Mouse (Mus musculus) hindbrain, embryonic 10.5 days (tissue): ENCODE results near the gene Prrg1. TPM values are rescaled to one million over a fixed set of nuclear protein-coding genes. Genes with fewer than 3 reads are reported as not detected.

Source experiments
- DNase-seq: peaks from one replicate; pipeline ENCODE4 v3.0.0-alpha.2; 2017; ENCODE audit warnings: low spot score
- H3K27ac ChIP-seq: fragments of 300-500 bp; sonication (generic); 2 replicates; pipeline ENCODE4 v1.5.1; 2016; ENCODE audit warnings: mild to moderate bottlenecking, moderate library complexity
- H3K27me3 ChIP-seq: fragments of 300-500 bp; sonication (generic); 2 replicates; pipeline ENCODE4 v1.6.1; 2016; ENCODE audit warnings: mild to moderate bottlenecking; ENCODE audit not compliant: poor library complexity, insufficient read depth, severe bottlenecking
- H3K36me3 ChIP-seq: fragments of 300-500 bp; sonication (generic); 2 replicates; pipeline ENCODE4 v1.6.1; 2016; ENCODE audit warnings: mild to moderate bottlenecking, moderate library complexity
- H3K4me1 ChIP-seq: fragments of 300-500 bp; sonication (generic); replicated peaks from 2 replicates; pipeline ENCODE4 v1.6.1; 2016; ENCODE audit warnings: mild to moderate bottlenecking
- H3K4me3 ChIP-seq: fragments of 300-500 bp; sonication (generic); 2 replicates; pipeline ENCODE4 v1.5.1; 2016; ENCODE audit warnings: mild to moderate bottlenecking, moderate library complexity
- H3K9me3 ChIP-seq: fragments of 300-500 bp; sonication (generic); 2 replicates; pipeline ENCODE4 v1.6.1; 2016; ENCODE audit warnings: mild to moderate bottlenecking, moderate library complexity
- WGBS: fragments of 180-500 bp; shearing (Covaris S2); methylation state at CpG from one replicate; pipeline ENCODE4 v1.1.7; 2016; 5-methylcytosine and 5-hydroxymethylcytosine counted together
- polyA plus RNA-seq: library from polyadenylated mRNA; unstranded; fragments of >200 nt; fragmentation: Nextera tagmentation; extraction: Ambion mirVana; gene quantifications from 2 replicates; pipeline ENCODE4 v1.2.1, GENCODE M21; 2016

Gene Prrg1
- 3.8 and 5.4 TPM in 2 replicates for polyA plus RNA-seq

GRCm38 (mm10) chrX:78583202-78584004, at the start of gene Prrg1:
Gene Prrg1 (minus strand): TSS chrX:78583896.
- Histone ChIP-seq H3K4me3 (peak within 1 kb of the TSS; percentile 56), H3K27me3 (no peaks in the 10 kb centered on the region), H3K27ac (peak within 1 kb of the TSS; percentile 81), H3K36me3 (no peaks in the 10 kb centered on the region), H3K9me3 (peaks cover 5% of the 10 kb centered on the region; the same call in 1 of the 2 replicates), H3K4me1 (no peaks in the 10 kb centered on the region)
- WGBS: 21% methylated on average over 36 of the region's 36 CpGs
- peak; percentile 81 for DNase-seq

- Histone ChIP-seq H3K27ac (no peak overlapping the region), H3K4me3 (no peak overlapping the region), H3K4me1 (no peaks in the 10 kb centered on the region), H3K36me3 (no peaks in the 10 kb centered on the region), H3K27me3 (no peaks in the 10 kb centered on the region), H3K9me3 (peaks cover 5% of the 10 kb centered on the region; the same call in 1 of the 2 replicates)
- 71% methylated on average over 2 of the region's 2 CpGs for WGBS
- DNase-seq: no peak
Observed at GRCm38 (mm10) chrX:78605814-78606213, 22.1 kb upstream of the Prrg1 start.

GRCm38 (mm10) chrX:78593138-78593537, 9.4 kb upstream of the Prrg1 start:
- H3K4me1 ChIP-seq: no peaks in the 10 kb centered on the region
- H3K9me3 ChIP-seq: no peaks in the 10 kb centered on the region
- 71% methylated on average over 2 of the region's 2 CpGs for WGBS
- no peak overlapping the region for H3K27ac ChIP-seq
- H3K27me3 ChIP-seq: no peaks in the 10 kb centered on the region
- H3K36me3 ChIP-seq: no peaks in the 10 kb centered on the region
- H3K4me3 ChIP-seq: no peak overlapping the region
- DNase-seq: no peak

- H3K4me3 ChIP-seq: peak overlapping the region; percentile 56
- 43% methylated on average over 9 of the region's 21 CpGs for WGBS
- peaks cover 5% of the 10 kb centered on the region; the same call in 1 of the 2 replicates for H3K9me3 ChIP-seq
- peak; percentile 52 for DNase-seq
- no peaks in the 10 kb centered on the region for H3K4me1 ChIP-seq
- no peaks in the 10 kb centered on the region for H3K27me3 ChIP-seq
- H3K27ac ChIP-seq: peak overlapping the region; percentile 81
- H3K36me3 ChIP-seq: no peaks in the 10 kb centered on the region
Observed at GRCm38 (mm10) chrX:78582854-78583201, 868 bp downstream of the Prrg1 start.

- no peaks in the 10 kb centered on the region for H3K27me3 ChIP-seq
- WGBS: 66% methylated on average over 2 of the region's 2 CpGs
- DNase-seq: no peak
- no peak overlapping the region for H3K27ac ChIP-seq
- H3K4me1 ChIP-seq: no peaks in the 10 kb centered on the region
- no peaks in the 10 kb centered on the region for H3K36me3 ChIP-seq
- H3K4me3 ChIP-seq: no peak overlapping the region
- no peaks in the 10 kb centered on the region for H3K9me3 ChIP-seq
Observed at GRCm38 (mm10) chrX:78563451-78563850, 20.2 kb downstream of the Prrg1 start.

GRCm38 (mm10) chrX:78553399-78553798, 30.3 kb downstream of the Prrg1 start:
- Histone ChIP-seq H3K36me3 (no peaks in the 10 kb centered on the region), H3K9me3 (no peaks in the 10 kb centered on the region), H3K4me1 (no peaks in the 10 kb centered on the region), H3K4me3 (no peak overlapping the region), H3K27ac (no peak overlapping the region), H3K27me3 (no peaks in the 10 kb centered on the region)
- no peak for DNase-seq
- 83% methylated on average over 2 of the region's 2 CpGs for WGBS

- H3K36me3 ChIP-seq: no peaks in the 10 kb centered on the region
- no peak for DNase-seq
- H3K4me3 ChIP-seq: no peak overlapping the region
- no peak overlapping the region for H3K27ac ChIP-seq
- no peaks in the 10 kb centered on the region for H3K9me3 ChIP-seq
- H3K4me1 ChIP-seq: no peaks in the 10 kb centered on the region
- H3K27me3 ChIP-seq: no peaks in the 10 kb centered on the region
- 79% methylated on average over 1 of the region's 1 CpGs for WGBS
Observed at GRCm38 (mm10) chrX:78552704-78553103, 31.0 kb downstream of the Prrg1 start.

GRCm38 (mm10) chrX:78547696-78548095, 36.0 kb downstream of the Prrg1 start:
- Histone ChIP-seq H3K27ac (no peak overlapping the region), H3K36me3 (no peaks in the 10 kb centered on the region), H3K27me3 (no peaks in the 10 kb centered on the region), H3K4me3 (no peak overlapping the region), H3K4me1 (no peaks in the 10 kb centered on the region), H3K9me3 (no peaks in the 10 kb centered on the region)
- 81% methylated on average over 1 of the region's 1 CpGs for WGBS
- DNase-seq: no peak

GRCm38 (mm10) chrX:78539734-78540133, 44.0 kb downstream of the Prrg1 start:
- Histone ChIP-seq H3K36me3 (no peaks in the 10 kb centered on the region), H3K4me3 (no peak overlapping the region), H3K9me3 (no peaks in the 10 kb centered on the region), H3K4me1 (no peaks in the 10 kb centered on the region), H3K27ac (no peak overlapping the region), H3K27me3 (no peaks in the 10 kb centered on the region)
- DNase-seq: no peak

- DNase-seq: no peak
- H3K4me3 ChIP-seq: no peak overlapping the region
- H3K27me3 ChIP-seq: no peaks in the 10 kb centered on the region
- no peaks in the 10 kb centered on the region for H3K36me3 ChIP-seq
- H3K9me3 ChIP-seq: no peaks in the 10 kb centered on the region
- no peak overlapping the region for H3K27ac ChIP-seq
- H3K4me1 ChIP-seq: no peaks in the 10 kb centered on the region
- WGBS: 77% methylated on average over 2 of the region's 2 CpGs
Observed at GRCm38 (mm10) chrX:78538632-78539316, 44.9 kb downstream of the Prrg1 start.

- DNase-seq: no peak
- H3K9me3 ChIP-seq: no peaks in the 10 kb centered on the region
- no peak overlapping the region for H3K4me3 ChIP-seq
- no peaks in the 10 kb centered on the region for H3K27me3 ChIP-seq
- H3K4me1 ChIP-seq: no peaks in the 10 kb centered on the region
- no peaks in the 10 kb centered on the region for H3K36me3 ChIP-seq
- WGBS: 98% methylated on average over 2 of the region's 2 CpGs
- no peak overlapping the region for H3K27ac ChIP-seq
Observed at GRCm38 (mm10) chrX:78518301-78518700, 65.4 kb downstream of the Prrg1 start.

- H3K4me3 ChIP-seq: no peak overlapping the region
- H3K36me3 ChIP-seq: no peaks in the 10 kb centered on the region
- no peak for DNase-seq
- no peaks in the 10 kb centered on the region for H3K9me3 ChIP-seq
- H3K4me1 ChIP-seq: no peaks in the 10 kb centered on the region
- H3K27me3 ChIP-seq: no peaks in the 10 kb centered on the region
- 91% methylated on average over 2 of the region's 2 CpGs for WGBS
- no peak overlapping the region for H3K27ac ChIP-seq
Observed at GRCm38 (mm10) chrX:78482987-78483386, 100.7 kb downstream of the Prrg1 start.

GRCm38 (mm10) chrX:78479710-78480109, 104.0 kb downstream of the Prrg1 start:
- no peaks in the 10 kb centered on the region for H3K36me3 ChIP-seq
- no peaks in the 10 kb centered on the region for H3K9me3 ChIP-seq
- H3K27ac ChIP-seq: no peak overlapping the region
- no peaks in the 10 kb centered on the region for H3K4me1 ChIP-seq
- no peak for DNase-seq
- WGBS: 68% methylated on average over 3 of the region's 3 CpGs
- no peaks in the 10 kb centered on the region for H3K27me3 ChIP-seq
- no peak overlapping the region for H3K4me3 ChIP-seq
